Mouse (Mus musculus): ENCODE data around the gene Gm13691.
"Not testable (repeated sequence)": the region's sequence is repeated elsewhere in the genome, so short reads cannot be mapped to it uniquely, and the experiment has no call there.

The Gm13691 gene

GRCm38 (mm10) chr2:84037304-84037703 lies 47.0 kb downstream of the Gm13691 start:
- DNase-seq, result no peak

GRCm38 (mm10) chr2:84037943-84038342 lies 47.6 kb downstream of the Gm13691 start:
- DNase-seq, result not testable (repeated sequence)

- DNase-seq, result no peak
Observed at GRCm38 (mm10) chr2:84039277-84039676, 48.9 kb downstream of the Gm13691 start.

All from lung, adult 18-20 months (tissue).